ENCODE assay signal across 8 mouse cellular contexts in the genomic region with DNA sequence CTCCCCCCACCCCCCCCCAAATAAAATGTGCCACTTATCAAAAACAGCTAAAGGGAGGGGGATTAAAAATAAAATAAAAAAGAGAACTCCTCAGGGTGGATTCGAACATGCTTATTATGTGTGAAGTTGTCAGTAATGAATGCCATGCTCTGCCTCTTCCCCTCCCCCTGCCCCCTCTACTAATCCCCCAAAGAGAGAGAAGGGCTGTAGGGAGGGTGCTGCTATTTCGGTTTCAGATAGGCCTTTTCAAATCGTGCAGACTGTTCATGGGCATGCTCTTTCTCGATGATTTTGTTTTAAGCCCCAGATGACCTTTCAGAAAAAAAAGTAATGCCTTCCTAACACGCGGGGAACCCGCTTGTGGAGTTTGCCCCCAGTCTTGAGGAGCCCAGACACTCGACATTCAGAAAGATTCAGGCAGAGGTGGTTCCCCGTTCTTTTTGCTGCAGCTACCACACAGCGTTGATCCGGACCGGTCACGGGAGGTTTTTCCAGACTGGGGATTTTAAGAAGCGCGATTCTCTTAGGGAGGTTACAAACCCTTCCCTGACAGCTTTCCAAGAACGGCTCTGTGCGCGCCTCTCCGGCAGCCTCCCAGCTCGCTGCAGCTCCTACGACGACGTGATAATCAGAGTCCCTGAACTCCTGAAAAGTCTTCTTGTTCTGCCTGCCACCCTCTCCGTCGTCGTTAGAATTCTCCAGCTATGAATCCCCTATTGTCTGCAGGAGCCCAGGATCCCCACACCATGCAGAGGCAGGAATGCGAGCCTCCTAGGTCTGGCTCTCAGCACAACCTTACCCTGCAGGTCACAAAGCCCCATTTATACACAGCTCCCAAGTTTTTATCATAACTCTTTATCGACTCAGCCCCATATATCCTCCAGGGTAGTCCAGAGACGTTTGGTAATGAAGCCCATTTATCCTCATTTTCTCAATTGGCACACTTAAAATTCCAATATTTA.
DNase-seq lines count a peak whose midpoint lies in the region; ATAC-seq lines count a peak whose summit lies in the region.

No protein-coding gene starts in this region.

- H3K9ac ChIP-seq in embryonic facial prominence, embryonic 12.5 days: no peak overlapping the region
- no peak overlapping the region for H3K9ac ChIP-seq in hindbrain, embryonic 12.5 days
- peak overlapping the region; percentile 18; the same call in 1 of the 2 replicates for H3K9ac ChIP-seq in midbrain, embryonic 15.5 days

- H3K27ac ChIP-seq in embryonic facial prominence, embryonic 12.5 days: peak overlapping the region; percentile 72
- peak overlapping the region; percentile 48; the same call in 1 of the 2 replicates for H3K27ac ChIP-seq in hindbrain, embryonic 12.5 days
- H3K27ac ChIP-seq in midbrain, embryonic 15.5 days: peak overlapping the region; percentile 52

- 1% methylated on average over 29 of the region's 29 CpGs for WGBS in embryonic facial prominence, embryonic 12.5 days
- WGBS in hindbrain, embryonic 12.5 days: 4% methylated on average over 29 of the region's 29 CpGs
- WGBS in midbrain, embryonic 15.5 days: 3% methylated on average over 29 of the region's 29 CpGs

- H3K9me3 ChIP-seq in embryonic facial prominence, embryonic 12.5 days: no peaks in the 10 kb centered on the region
- peaks cover 6% of the 10 kb centered on the region for H3K9me3 ChIP-seq in hindbrain, embryonic 12.5 days (replicated peaks)
- H3K9me3 ChIP-seq in midbrain, embryonic 15.5 days: no peaks in the 10 kb centered on the region

- peak overlapping the region; percentile 42 for H3K4me2 ChIP-seq in embryonic facial prominence, embryonic 12.5 days (replicated peaks)
- H3K4me2 ChIP-seq in hindbrain, embryonic 12.5 days (replicated peaks): peak overlapping the region; percentile 46
- peak overlapping the region; percentile 45 for H3K4me2 ChIP-seq in midbrain, embryonic 15.5 days

- H3K4me1 ChIP-seq in embryonic facial prominence, embryonic 12.5 days: peaks cover 11% of the 10 kb centered on the region; the same call in 1 of the 2 replicates
- H3K4me1 ChIP-seq in hindbrain, embryonic 12.5 days: peaks cover 12% of the 10 kb centered on the region; the same call in 1 of the 2 replicates
- H3K4me1 ChIP-seq in midbrain, embryonic 15.5 days: peaks cover 12% of the 10 kb centered on the region

- no peaks in the 10 kb centered on the region for H3K36me3 ChIP-seq in embryonic facial prominence, embryonic 12.5 days
- no peaks in the 10 kb centered on the region for H3K36me3 ChIP-seq in hindbrain, embryonic 12.5 days
- no peaks in the 10 kb centered on the region for H3K36me3 ChIP-seq in midbrain, embryonic 15.5 days (replicated peaks)

- no peaks in the 10 kb centered on the region for H3K27me3 ChIP-seq in embryonic facial prominence, embryonic 12.5 days
- H3K27me3 ChIP-seq in hindbrain, embryonic 12.5 days: no peaks in the 10 kb centered on the region
- H3K27me3 ChIP-seq in midbrain, embryonic 15.5 days (replicated peaks): no peaks in the 10 kb centered on the region

- ATAC-seq in embryonic facial prominence, embryonic 12.5 days (ENCODE audit: insufficient number of reproducible peaks, insufficient read depth, low FRiP score, low TSS enrichment): peak; percentile 52; the same call in 1 of the 2 replicates
- peak; percentile 38; the same call in 1 of the 2 replicates for ATAC-seq in hindbrain, embryonic 12.5 days (ENCODE audit: low FRiP score)
- ATAC-seq in midbrain, embryonic 15.5 days (replicated peaks): peak; percentile 45

- peak; percentile 23 for DNase-seq in kidney, postnatal 10 days
- DNase-seq in kidney, adult 11 months: no peak
- no peak for DNase-seq in layer of hippocampus, postnatal 36 days
- no peak for DNase-seq in frontal cortex, postnatal 36 days (ENCODE audit: low spot score in 2 of 2)
- no peak for DNase-seq in right cerebral cortex, adult 18-20 months

- 0 out of 2 replicates have a peak overlapping the region, but pooled peaks have one; percentile 3 for H3K4me3 ChIP-seq in embryonic facial prominence, embryonic 12.5 days
- H3K4me3 ChIP-seq in hindbrain, embryonic 12.5 days: peak overlapping the region; percentile 21
- H3K4me3 ChIP-seq in midbrain, embryonic 15.5 days: no peak overlapping the region; the same call in 1 of the 2 replicates
